In genomic region chr8:46584328-46584727, GRCm38 (mm10) we compare ENCODE assay signal across 7 mouse cellular contexts. TPM values are rescaled to one million over a fixed set of nuclear protein-coding genes. Genes with fewer than 3 reads are reported as not detected.
DNase-seq lines count a peak whose midpoint lies in the region; TF ChIP-seq lines count a peak whose summit lies in the region.
"Not testable (repeated sequence)": the region's sequence is repeated elsewhere in the genome, so short reads cannot be mapped to it uniquely, and the experiment has no call there.

No protein-coding gene starts in this region.

- H3K27ac ChIP-seq in ES-Bruce4 (ENCODE audit: insufficient read depth, low read length); ES-E14 (ENCODE audit: insufficient read depth, low read depth, low read length, poor library complexity, severe bottlenecking): not testable (repeated sequence)

- TF ChIP-seq EP300 in ES-Bruce4 (IDR thresholded peaks at IDR 0.05; ENCODE audit: insufficient read depth, low read depth, low read length), result 0 out of 2 replicates have a peak, but pooled peaks have one; percentile 35

- not testable (repeated sequence) for H3K27me3 ChIP-seq in ES-Bruce4 (ENCODE audit: control insufficient read depth, insufficient read depth, low read length, poor library complexity, severe bottlenecking)

- DNase-seq in ES-CJ7 (ENCODE audit: low read depth, low spot score), result peak; percentile 80
- DNase-seq in ES-E14 (ENCODE audit: low read depth, low spot score), result peak; percentile 43
- peak; percentile 82 for DNase-seq in R1 (ENCODE audit: low read depth, low spot score)
- peak; percentile 13 for DNase-seq in WW6 (ENCODE audit: low read depth, low spot score)
- DNase-seq in ZHBTc4 (ENCODE audit: low read depth, low spot score), result peak; percentile 75
- peak; percentile 8 for DNase-seq in heart, adult 11 months

- H3K4me1 ChIP-seq in ES-Bruce4 (ENCODE audit: control insufficient read depth, insufficient read depth, low read length); ES-E14 (ENCODE audit: control insufficient read depth in 2 of 2, insufficient read depth in 2 of 2, low read length in 2 of 2, poor library complexity in 1 of 2): not testable (repeated sequence)

- TF ChIP-seq CTCF in ES-Bruce4 (IDR thresholded peaks at IDR 0.05; ENCODE audit: low read depth, low read length), result not testable (repeated sequence)

- in situ Hi-C loops in ES-E14 (cut with MboI; ENCODE audit: low sequenced_read_pairs in 2 of 2, unreplicated experiment in 2 of 2), result not testable (repeated sequence)

- peaks cover 15% of the 10 kb centered on the region for H3K36me3 ChIP-seq in ES-Bruce4 (ENCODE audit: control insufficient read depth, insufficient read depth, low read length, poor library complexity, severe bottlenecking)
- not testable (repeated sequence) for H3K36me3 ChIP-seq in ES-E14 (ENCODE audit: control insufficient read depth, insufficient read depth, low read length, poor library complexity, severe bottlenecking)

- not testable (repeated sequence) for H3K9me3 ChIP-seq in ES-Bruce4 (replicated peaks; ENCODE audit: control insufficient read depth, insufficient read depth, low read length, poor library complexity, severe bottlenecking); ES-E14 (ENCODE audit: control insufficient read depth, insufficient read depth, low read depth, low read length)

- H3K9ac ChIP-seq in ES-Bruce4 (ENCODE audit: low read depth, poor library complexity, severe bottlenecking); ES-E14 (ENCODE audit: insufficient read depth, low read depth, low read length, poor library complexity, severe bottlenecking): not testable (repeated sequence)

- not testable (repeated sequence) for H3K4me3 ChIP-seq in ES-Bruce4 (ENCODE audit: low read depth, low read length); ES-E14 (ENCODE audit: insufficient read depth in 1 of 2, low read depth in 1 of 2, low read length in 2 of 2, poor library complexity in 1 of 2, severe bottlenecking in 1 of 2)

- not testable (repeated sequence) for TF ChIP-seq POLR2A in ES-Bruce4 (IDR thresholded peaks at IDR 0.05; ENCODE audit: insufficient read depth, low read length)

RNA-seq across cellular contexts. Expression of gene Cenpu, which starts 32.5 kb away (rescaled TPM):
- polyA plus RNA-seq in ES-Bruce4 (2011; ENCODE audit: insufficient read depth, insufficient read length, low read depth, missing spikeins), result 56.9 and 69.6 TPM in 2 replicates
- 17.3 and 19.1 TPM in 2 replicates for total RNA-seq in ES-E14 (2012; rRNA removed)

RNA-seq across cellular contexts. Expression of gene Primpol, which starts 32.7 kb away (rescaled TPM):
- polyA plus RNA-seq in ES-Bruce4 (2011; ENCODE audit: insufficient read depth, insufficient read length, low read depth, missing spikeins), result 53.4 and 64.2 TPM in 2 replicates
- 6.6 and 7.5 TPM in 2 replicates for total RNA-seq in ES-E14 (2012; rRNA removed)

RNA-seq across cellular contexts. Expression of gene Casp3, which starts 32.8 kb away (rescaled TPM):
- 96.0 and 99.9 TPM in 2 replicates for polyA plus RNA-seq in ES-Bruce4 (2011; ENCODE audit: insufficient read depth, insufficient read length, low read depth, missing spikeins)
- 25.8 and 30.7 TPM in 2 replicates for total RNA-seq in ES-E14 (2012; rRNA removed)

Comparison
In these comparisons a context has a peak if more than half of its experiments do, and no peak if none do; other contexts are left out.
1. DNase-seq: peak in every context shown above with its lines; median percentile 82 in R1; 80 in ES-CJ7; 75 in ZHBTc4; 43 in ES-E14; 13 in WW6; 8 in heart, adult 11 months.